Mouse (Mus musculus) cerebellum, adult 18-20 months (tissue): ENCODE measurements around the gene Rbp7.

Experiments
- DNase-seq, 2 experiments: peaks; one replicate each; pipeline ENCODE4 v3.0.0; 2021

Gene Rbp7

DNA sequence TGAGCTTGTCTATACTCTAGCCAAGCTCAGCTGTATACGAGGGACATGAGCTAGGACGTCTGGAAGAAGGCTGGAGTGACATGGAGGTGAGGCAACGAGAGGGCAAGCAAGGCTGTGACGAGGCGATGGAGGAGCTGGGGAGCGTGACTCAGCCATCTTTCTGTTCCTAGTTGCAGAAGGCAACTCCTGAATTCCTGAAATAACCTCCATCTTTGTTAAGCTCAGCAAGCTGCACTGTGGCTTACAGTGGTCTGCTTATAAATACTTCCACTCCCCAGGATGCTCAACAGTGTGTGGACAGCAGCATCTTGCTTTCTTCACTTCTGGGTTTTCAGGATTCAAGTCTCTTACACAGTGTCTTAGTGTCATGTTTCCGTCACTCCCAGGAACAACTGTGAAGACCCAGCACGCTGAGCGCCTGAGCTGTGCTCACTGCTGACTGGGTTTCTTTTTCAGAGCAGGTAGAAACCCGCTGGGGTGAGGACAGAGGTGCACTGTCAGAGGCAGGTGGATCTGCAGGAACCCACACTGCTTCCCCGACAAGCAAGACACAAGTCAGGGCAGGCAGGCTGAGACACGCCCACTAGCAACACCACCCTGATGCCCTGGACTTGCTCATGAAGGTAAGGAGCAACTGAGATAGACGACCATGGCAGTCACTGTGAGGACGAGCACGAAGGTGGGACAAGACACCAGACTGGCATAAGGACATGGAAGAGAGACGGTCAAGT is 48.9 kb downstream of the Rbp7 start:
- no peak for DNase-seq

DNA sequence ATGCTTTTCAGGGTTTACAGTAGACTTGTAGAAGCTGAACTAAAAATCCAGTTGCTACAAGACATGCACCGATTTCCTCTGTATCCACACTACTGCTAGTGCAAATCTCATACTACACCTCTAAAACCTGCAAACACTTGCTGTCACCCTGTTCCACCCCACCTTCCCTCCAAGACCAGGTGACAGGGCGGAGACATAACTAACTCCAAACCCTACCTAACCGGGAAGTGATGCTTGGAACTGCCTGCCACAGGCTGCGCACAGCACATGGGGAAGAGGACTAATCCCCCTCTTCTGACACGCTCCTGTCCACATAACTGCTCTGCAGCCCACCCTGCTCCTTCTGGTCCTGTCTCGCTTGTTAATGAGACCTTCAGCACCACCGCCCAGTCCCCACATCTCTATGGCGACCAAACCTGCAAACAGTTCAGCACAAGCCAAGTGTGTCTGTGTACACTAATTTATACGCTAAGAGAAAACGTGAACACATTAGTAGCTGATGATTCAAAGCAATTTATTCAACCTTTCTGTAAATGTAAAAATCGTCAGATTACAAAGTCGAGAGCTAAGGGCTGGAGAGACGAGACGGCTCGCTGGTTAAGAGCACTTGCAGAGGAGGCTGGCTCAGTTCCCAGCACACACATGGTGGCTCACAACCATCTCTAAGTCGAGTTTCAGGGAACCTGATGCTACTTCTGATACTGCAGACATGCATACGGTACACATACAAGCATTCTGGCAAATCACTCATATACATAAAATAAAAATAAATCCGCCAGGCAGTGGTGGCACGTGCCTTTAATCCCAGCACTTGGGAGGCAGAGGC is 49.9 kb downstream of the Rbp7 start:
- peak; percentile 45 to 55 for DNase-seq

DNA sequence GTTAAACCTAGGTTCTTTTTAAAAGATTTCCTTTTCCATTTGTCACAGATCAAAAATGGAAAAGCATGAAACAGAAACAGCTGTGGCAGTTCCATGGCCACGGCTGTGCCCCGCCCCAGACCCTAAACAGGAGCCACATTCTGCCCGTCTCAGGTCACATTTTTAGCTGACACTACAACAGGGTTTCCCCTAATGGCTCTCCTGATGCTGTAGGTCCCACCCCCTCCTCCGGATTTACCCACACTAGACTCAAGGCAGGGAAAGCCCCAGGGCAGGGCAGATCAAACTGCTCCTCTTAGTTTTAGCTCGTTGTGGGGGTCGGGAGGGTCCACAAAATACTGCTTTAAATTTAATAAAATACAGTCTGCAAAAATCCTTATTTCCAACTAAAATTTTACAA is 51.7 kb downstream of the Rbp7 start:
- no peak for DNase-seq

DNA sequence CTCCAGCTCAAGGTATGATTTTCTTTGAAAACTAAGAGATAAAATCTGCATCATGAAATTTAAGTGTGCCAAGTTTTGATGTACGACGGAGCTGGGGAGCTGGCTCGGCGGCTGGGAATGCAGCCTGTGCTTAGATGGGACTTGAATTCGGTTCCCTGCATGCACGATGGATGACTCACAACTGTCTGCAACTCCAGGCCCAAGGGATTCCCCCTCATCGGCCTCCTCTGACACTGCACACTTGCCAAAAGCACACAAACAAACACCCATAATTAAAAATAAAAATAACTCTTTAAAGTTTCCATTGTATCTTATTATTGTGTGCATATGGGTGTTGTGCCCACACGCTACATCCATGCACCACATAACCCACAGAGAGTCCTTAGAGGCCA is 53.2 kb downstream of the Rbp7 start:
- no peak for DNase-seq

DNA sequence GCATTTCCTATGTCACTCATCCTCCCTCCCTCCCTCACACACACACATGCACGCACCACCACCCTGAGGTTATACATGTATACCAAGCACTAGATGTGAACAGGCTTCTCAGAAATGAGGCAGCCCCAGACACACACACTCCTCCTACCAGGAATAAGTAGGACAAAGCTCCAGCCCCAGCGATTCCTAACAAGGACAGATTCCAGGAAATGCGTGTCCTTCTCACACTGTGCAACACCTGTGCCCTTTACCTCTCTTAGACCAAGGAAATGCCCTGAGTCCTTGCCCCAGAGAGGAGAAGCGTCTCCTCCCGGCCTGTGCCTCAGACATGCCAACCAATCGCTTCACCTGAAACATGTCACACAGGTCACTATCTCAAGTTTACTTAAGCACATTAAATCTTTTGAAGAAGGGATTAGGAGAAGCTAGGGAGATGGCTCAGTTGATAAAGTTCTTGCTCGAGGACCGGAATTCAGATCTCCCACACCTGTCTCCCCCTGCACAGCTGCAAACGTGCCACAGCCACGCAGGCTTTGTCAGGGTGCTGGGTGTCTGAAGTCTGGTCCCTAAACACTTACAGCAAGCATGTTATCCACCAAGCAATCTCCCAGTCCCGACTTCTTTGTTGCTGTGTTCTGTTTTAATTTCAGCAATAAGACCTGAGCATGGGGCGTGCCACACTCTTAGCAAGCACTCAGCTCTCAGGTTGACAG is 53.7 kb downstream of the Rbp7 start:
- DNase-seq, result peak; percentile 54 to 70
